Mouse (Mus musculus): ENCODE results near the gene Rhog. TPM values are rescaled to one million over a fixed set of nuclear protein-coding genes. Genes with fewer than 3 reads are reported as not detected.

Gene Rhog
- polyA plus RNA-seq, 1 experiment = 165 TPM

DNA sequence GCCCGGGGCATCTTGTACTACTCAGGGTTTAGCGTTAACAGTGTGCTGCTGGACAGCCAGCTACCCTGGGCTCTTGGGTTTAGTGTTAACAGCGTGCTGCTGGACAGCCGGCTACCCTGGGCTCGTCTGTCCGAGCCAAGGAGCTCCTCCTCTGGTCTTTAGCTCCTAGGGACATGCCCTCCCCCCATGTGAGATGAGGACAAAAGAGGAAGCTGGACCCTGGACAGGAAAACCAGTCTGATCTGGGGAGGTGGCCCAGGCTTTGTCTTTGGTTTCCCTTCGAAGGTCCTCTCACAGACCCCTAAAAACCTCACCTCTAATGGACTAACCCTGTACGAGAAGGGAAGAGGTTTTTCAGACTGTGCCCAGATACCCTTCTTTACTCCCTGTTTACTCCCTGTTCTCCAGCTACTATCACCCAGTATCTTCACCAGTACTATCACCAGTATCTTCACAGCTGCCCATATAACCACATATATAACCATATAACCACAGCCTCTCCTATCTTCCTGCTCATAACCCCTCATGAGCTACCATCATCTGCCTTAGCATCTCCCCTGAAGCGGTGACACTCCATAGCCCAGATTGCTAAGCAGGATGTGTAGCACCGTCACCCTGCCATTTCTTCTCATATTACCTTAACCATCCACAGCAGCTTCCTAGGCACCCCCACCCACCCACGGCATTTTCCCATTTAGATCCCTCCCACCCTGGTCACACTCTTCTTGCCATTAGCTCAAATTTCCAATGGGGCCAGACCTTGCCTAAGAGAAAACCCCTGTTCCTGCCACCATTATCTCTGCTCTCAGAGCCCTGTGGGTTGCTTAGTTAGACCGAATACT, 8.7 kb downstream of the Rhog start:
- peak overlapping the region; percentile 97 for H3K27ac ChIP-seq (ENCODE audit: insufficient read depth, low read length)
- H3K4me1 ChIP-seq (ENCODE audit: control insufficient read depth, insufficient read depth, insufficient read length) = peaks cover 52% of the 10 kb centered on the region
- no peak for TF ChIP-seq CTCF (IDR thresholded peaks at IDR 0.05; ENCODE audit: extremely low read depth, insufficient read depth, insufficient read length, insufficient replicate concordance)
- no peak for TF ChIP-seq POLR2A (IDR thresholded peaks at IDR 0.05; ENCODE audit: low read depth, low read length)
- no peaks in the 10 kb centered on the region for H3K36me3 ChIP-seq (ENCODE audit: control insufficient read depth, insufficient read depth, low read length)
- no peak for DNase-seq (ENCODE audit: low read depth in 1 of 2, low spot score in 2 of 2)
- WGBS = 22% methylated on average over 12 of the region's 12 CpGs
- no peaks in the 10 kb centered on the region for H3K27me3 ChIP-seq (ENCODE audit: control insufficient read depth, insufficient read depth, low read length)
- H3K4me3 ChIP-seq (ENCODE audit: extremely low read depth, insufficient read depth, insufficient read length) = peak overlapping the region; percentile 85; the same call in 1 of the 2 replicates

- Histone ChIP-seq H3K27me3 (ENCODE audit: control insufficient read depth, insufficient read depth, low read length) (no peaks in the 10 kb centered on the region), H3K4me1 (ENCODE audit: control insufficient read depth, insufficient read depth, insufficient read length) (peaks cover 50% of the 10 kb centered on the region), H3K4me3 (ENCODE audit: extremely low read depth, insufficient read depth, insufficient read length) (no peak overlapping the region), H3K36me3 (ENCODE audit: control insufficient read depth, insufficient read depth, low read length) (peaks cover under 1% of the 10 kb centered on the region; the same call in 1 of the 2 replicates), H3K27ac (ENCODE audit: insufficient read depth, low read length) (peak overlapping the region; percentile 11)
- WGBS = 39% methylated on average over 6 of the region's 6 CpGs
- DNase-seq (ENCODE audit: low read depth in 1 of 2, low spot score in 2 of 2) = no peak
- TF ChIP-seq POLR2A (IDR thresholded peaks at IDR 0.05; ENCODE audit: low read depth, low read length) (no peak), CTCF (IDR thresholded peaks at IDR 0.05; ENCODE audit: extremely low read depth, insufficient read depth, insufficient read length, insufficient replicate concordance) (no peak)
These were observed 9.6 kb downstream of the Rhog start for GRCm38 (mm10) chr7:102246265-102246664.

DNA sequence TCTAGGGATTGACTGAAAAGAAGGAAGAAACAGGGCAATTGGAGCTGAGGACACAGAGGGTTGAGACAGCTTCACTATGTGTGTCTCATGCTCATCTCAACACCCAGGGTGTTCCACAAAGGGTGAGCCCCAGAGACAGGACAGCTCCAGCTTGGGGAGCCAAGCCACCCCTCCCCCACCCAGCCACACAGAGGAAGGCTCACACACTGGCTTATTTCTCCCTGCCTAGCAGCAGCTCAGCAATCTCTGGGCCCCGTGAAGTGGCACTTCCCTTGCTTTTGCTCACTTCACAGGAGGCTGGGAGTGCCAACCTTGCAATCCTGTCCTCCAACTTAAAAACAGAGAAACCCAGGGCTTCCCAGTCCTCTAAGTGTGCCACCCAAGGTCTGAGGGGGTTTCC, 10.1 kb downstream of the Rhog start:
- Histone ChIP-seq H3K36me3 (ENCODE audit: control insufficient read depth, insufficient read depth, low read length) (peaks cover 5% of the 10 kb centered on the region), H3K4me3 (ENCODE audit: extremely low read depth, insufficient read depth, insufficient read length) (no peak overlapping the region), H3K27me3 (ENCODE audit: control insufficient read depth, insufficient read depth, low read length) (no peaks in the 10 kb centered on the region), H3K27ac (ENCODE audit: insufficient read depth, low read length) (peak overlapping the region; percentile 11), H3K4me1 (ENCODE audit: control insufficient read depth, insufficient read depth, insufficient read length) (peaks cover 48% of the 10 kb centered on the region)
- peak in 1 of 2 experiments; percentile 27 for DNase-seq (ENCODE audit: low read depth in 1 of 2, low spot score in 2 of 2)
- TF ChIP-seq CTCF (IDR thresholded peaks at IDR 0.05; ENCODE audit: extremely low read depth, insufficient read depth, insufficient read length, insufficient replicate concordance) = no peak
- TF ChIP-seq POLR2A (IDR thresholded peaks at IDR 0.05; ENCODE audit: low read depth, low read length) = no peak
- 4% methylated on average over 1 of the region's 1 CpGs for WGBS

DNA sequence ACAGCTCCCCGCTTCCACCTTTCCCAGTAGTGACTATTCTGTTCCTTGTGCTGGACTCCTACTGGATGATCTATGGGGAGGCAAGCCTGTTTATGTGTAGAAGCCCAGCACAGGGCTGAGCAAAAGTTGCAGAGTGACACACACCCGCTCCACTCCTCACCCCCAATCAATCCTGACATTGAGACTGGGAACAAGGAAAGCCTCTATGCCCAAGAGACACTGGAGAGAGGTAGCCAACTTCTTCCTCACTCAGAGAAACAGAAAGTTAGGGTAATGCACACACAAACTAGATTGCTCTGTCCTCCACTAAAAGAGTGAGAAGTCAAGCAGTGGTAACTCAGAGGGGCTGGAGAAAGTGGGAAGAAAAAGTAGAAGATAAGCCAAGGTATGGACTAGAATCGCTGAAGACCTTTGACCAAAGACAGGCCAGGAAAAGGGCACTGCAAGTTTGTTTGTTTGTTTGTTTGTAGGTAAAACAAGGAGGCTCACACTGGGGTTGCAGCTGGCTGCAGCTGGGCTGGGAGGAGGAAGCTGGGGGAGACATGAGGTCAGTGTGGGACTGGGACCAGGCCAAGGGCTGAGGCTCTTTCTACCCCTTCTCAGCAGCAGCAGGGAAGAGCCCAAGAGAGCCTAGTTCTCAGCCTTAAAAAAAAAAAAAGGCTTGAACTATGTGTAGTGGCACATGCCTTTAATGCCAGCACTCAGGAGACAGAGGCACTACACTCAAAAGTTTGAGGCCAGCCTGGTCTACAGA, 10.9 kb downstream of the Rhog start:
- 69% methylated on average over 3 of the region's 3 CpGs for WGBS

DNA sequence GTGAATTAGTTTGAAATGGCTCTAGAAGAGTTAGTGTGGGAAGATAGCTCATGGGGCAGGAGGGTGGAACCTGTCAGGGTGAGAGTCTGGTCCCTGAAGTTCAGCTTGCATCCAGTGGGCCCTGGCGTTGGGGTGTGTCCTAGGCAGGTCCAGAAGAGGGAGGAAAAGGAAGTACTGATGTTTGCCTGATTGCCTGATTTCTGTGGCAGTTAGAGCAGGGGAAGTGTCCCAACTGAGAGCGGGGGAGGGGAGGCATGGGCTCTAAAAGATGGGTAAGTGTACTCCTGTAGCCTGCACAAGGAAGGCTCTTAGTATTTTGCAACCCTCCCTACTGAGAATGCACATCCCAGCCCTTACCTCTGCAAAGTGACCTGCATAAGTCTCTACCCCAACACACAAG, 12.0 kb downstream of the Rhog start:
- H3K4me1 ChIP-seq (ENCODE audit: control insufficient read depth, insufficient read depth, insufficient read length) = peaks cover 48% of the 10 kb centered on the region
- H3K36me3 ChIP-seq (ENCODE audit: control insufficient read depth, insufficient read depth, low read length) = peaks cover 17% of the 10 kb centered on the region
- DNase-seq (ENCODE audit: low read depth in 1 of 2, low spot score in 2 of 2) = peak in 1 of 2 experiments; percentile 49
- no peak overlapping the region for H3K4me3 ChIP-seq (ENCODE audit: extremely low read depth, insufficient read depth, insufficient read length)
- no peaks in the 10 kb centered on the region for H3K27me3 ChIP-seq (ENCODE audit: control insufficient read depth, insufficient read depth, low read length)
- 26% methylated on average over 2 of the region's 2 CpGs for WGBS
- TF ChIP-seq POLR2A (IDR thresholded peaks at IDR 0.05; ENCODE audit: low read depth, low read length) (no peak), CTCF (IDR thresholded peaks at IDR 0.05; ENCODE audit: extremely low read depth, insufficient read depth, insufficient read length, insufficient replicate concordance) (no peak)
- H3K27ac ChIP-seq (ENCODE audit: insufficient read depth, low read length) = peak overlapping the region; percentile 11

More for the DNA sequence above, 10.9 kb downstream of the Rhog start:
- Histone ChIP-seq H3K4me3 (ENCODE audit: extremely low read depth, insufficient read depth, insufficient read length) (no peak overlapping the region), H3K36me3 (ENCODE audit: control insufficient read depth, insufficient read depth, low read length) (peaks cover 11% of the 10 kb centered on the region), H3K27ac (ENCODE audit: insufficient read depth, low read length) (peak overlapping the region; percentile 11), H3K27me3 (ENCODE audit: control insufficient read depth, insufficient read depth, low read length) (no peaks in the 10 kb centered on the region), H3K4me1 (ENCODE audit: control insufficient read depth, insufficient read depth, insufficient read length) (peaks cover 48% of the 10 kb centered on the region)
- TF ChIP-seq CTCF (IDR thresholded peaks at IDR 0.05; ENCODE audit: extremely low read depth, insufficient read depth, insufficient read length, insufficient replicate concordance) = no peak
- no peak for TF ChIP-seq POLR2A (IDR thresholded peaks at IDR 0.05; ENCODE audit: low read depth, low read length)
- no peak for DNase-seq (ENCODE audit: low read depth in 1 of 2, low spot score in 2 of 2)

GRCm38 (mm10) chr7:102242917-102243316, 12.9 kb downstream of the Rhog start:
- no peak overlapping the region; the same call in 1 of the 2 replicates for H3K27ac ChIP-seq (ENCODE audit: insufficient read depth, low read length)
- DNase-seq (ENCODE audit: low read depth in 1 of 2, low spot score in 2 of 2) = no peak
- H3K4me3 ChIP-seq (ENCODE audit: extremely low read depth, insufficient read depth, insufficient read length) = no peak overlapping the region
- H3K36me3 ChIP-seq (ENCODE audit: control insufficient read depth, insufficient read depth, low read length) = peaks cover 24% of the 10 kb centered on the region
- TF ChIP-seq POLR2A (IDR thresholded peaks at IDR 0.05; ENCODE audit: low read depth, low read length) = no peak
- TF ChIP-seq CTCF (IDR thresholded peaks at IDR 0.05; ENCODE audit: extremely low read depth, insufficient read depth, insufficient read length, insufficient replicate concordance) = no peak
- no peaks in the 10 kb centered on the region for H3K27me3 ChIP-seq (ENCODE audit: control insufficient read depth, insufficient read depth, low read length)
- H3K4me1 ChIP-seq (ENCODE audit: control insufficient read depth, insufficient read depth, insufficient read length) = peaks cover 45% of the 10 kb centered on the region
- WGBS = 73% methylated on average over 3 of the region's 3 CpGs
